In the genomic region with DNA sequence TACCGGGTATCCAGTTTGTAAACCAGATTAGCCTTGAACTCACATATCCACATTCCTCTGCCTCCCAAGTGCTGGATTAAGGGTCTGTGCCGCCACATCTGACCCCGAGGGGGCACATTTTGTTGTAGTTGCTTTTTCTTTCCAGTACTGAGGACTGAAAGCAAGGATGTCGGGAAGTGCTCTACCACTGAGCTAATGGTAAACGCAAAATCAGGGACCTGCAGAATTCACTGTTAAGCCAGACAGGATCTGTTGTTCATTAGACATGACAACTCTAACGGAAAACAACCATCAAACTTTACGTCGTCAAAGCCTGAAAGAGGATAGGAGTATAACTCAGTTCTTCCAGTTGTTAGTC, we compare ENCODE assay signal across 7 mouse cellular contexts. TPM values are rescaled to one million over a fixed set of nuclear protein-coding genes. Genes with fewer than 3 reads are reported as not detected.
A peak's percentile ranks its signal among the peaks of the same experiment; 100 is the strongest.
DNase-seq lines count a peak whose midpoint lies in the region; ATAC-seq lines count a peak whose summit lies in the region.

No protein-coding gene starts in this region.

- DNase-seq in right cerebral cortex, postnatal 10 days (ENCODE audit: low spot score in 2 of 2) = peak; percentile 42 to 57
- no peak for DNase-seq in right cerebral cortex, adult 2 months (ENCODE audit: low spot score in 2 of 2)
- no peak for DNase-seq in adrenal gland, adult 2 months
- DNase-seq in ovary, postnatal 36 days (ENCODE audit: low spot score) = no peak

- WGBS in midbrain, embryonic 16.5 days = 4% methylated on average over 8 of the region's 8 CpGs

- ATAC-seq in erythroblast, adult 5-6 weeks (replicated peaks; ENCODE audit: low FRiP score, poor library complexity, severe bottlenecking) = peak; percentile 45
- ATAC-seq in inflammation-experienced regulatory T-cells, adult 6 months = peak; percentile 69
- peak; percentile 79 for ATAC-seq in midbrain, embryonic 16.5 days

- H3K27ac ChIP-seq in midbrain, embryonic 16.5 days (ENCODE audit: low read length) = peak overlapping the region; percentile 94

- H3K4me3 ChIP-seq in midbrain, embryonic 16.5 days (ENCODE audit: low read depth, low read length) = peak overlapping the region; percentile 90

- H3K36me3 ChIP-seq in midbrain, embryonic 16.5 days (ENCODE audit: control insufficient read depth, insufficient read depth, low read length) = peaks cover 5% of the 10 kb centered on the region; the same call in 1 of the 2 replicates

- H3K4me2 ChIP-seq in midbrain, embryonic 16.5 days (ENCODE audit: low read length) = peak overlapping the region; percentile 69

- peak overlapping the region; percentile 92 for H3K9ac ChIP-seq in midbrain, embryonic 16.5 days (ENCODE audit: low read depth, low read length)

- H3K4me1 ChIP-seq in midbrain, embryonic 16.5 days (ENCODE audit: control insufficient read depth, insufficient read depth, low read length) = peaks cover 20% of the 10 kb centered on the region

- H3K9me3 ChIP-seq in midbrain, embryonic 16.5 days (replicated peaks; ENCODE audit: control insufficient read depth, low read length, poor library complexity, severe bottlenecking) = no peaks in the 10 kb centered on the region

- no peaks in the 10 kb centered on the region for H3K27me3 ChIP-seq in midbrain, embryonic 16.5 days (ENCODE audit: control insufficient read depth, insufficient read depth, low read depth, low read length)

RNA-seq across cellular contexts. Expression of a gene that starts 0.4 kb away (rescaled TPM):
- 61.7 and 91.3 TPM in 2 replicates for total RNA-seq in erythroblast, adult 5-6 weeks (2015; ENCODE audit: low replicate concordance)
- 37.2 and 37.7 TPM in 2 replicates for total RNA-seq in erythroblast, adult 5-6 weeks (2017; ENCODE audit: low replicate concordance)
- polyA plus RNA-seq in inflammation-experienced regulatory T-cells, adult 6 months (2017; shearing (Covaris generic)) = 100 to 1,000 TPM; 115 to 143 (median 119) TPM
- polyA plus RNA-seq in midbrain, embryonic 16.5 days (2015; fragmentation: Nextera tagmentation; extraction: Ambion mirVana) = 248 and 250 TPM in 2 replicates
- total RNA-seq in adrenal gland, adult 2 months (2021) = 100 to 1,000 TPM; 264 to 267 TPM
- polyA plus RNA-seq in adrenal gland, adult 2 months (2012; rRNA removed) = 28.9 and 36.0 TPM in 2 replicates

RNA-seq across cellular contexts. Expression of a gene that starts 39.1 kb away (rescaled TPM):
- total RNA-seq in erythroblast, adult 5-6 weeks (2015; ENCODE audit: low replicate concordance) = not detected in 2 replicates
- not detected in 2 replicates for total RNA-seq in erythroblast, adult 5-6 weeks (2017; ENCODE audit: low replicate concordance)
- 1 to 10 TPM in 2 of 3 experiments, under 1 TPM in 1; 0.65 to 1.7 (median 1.2) TPM for polyA plus RNA-seq in inflammation-experienced regulatory T-cells, adult 6 months (2017; shearing (Covaris generic))
- polyA plus RNA-seq in midbrain, embryonic 16.5 days (2015; fragmentation: Nextera tagmentation; extraction: Ambion mirVana) = 42.6 and 55.6 TPM in 2 replicates
- 1 to 10 TPM; 1.6 to 1.9 TPM for total RNA-seq in adrenal gland, adult 2 months (2021)
- polyA plus RNA-seq in adrenal gland, adult 2 months (2012; rRNA removed) = 13.8 and 19.6 TPM in 2 replicates

RNA-seq across cellular contexts. Expression of a gene that starts 58.0 kb away (rescaled TPM):
- 1.7 and 5.8 TPM in 2 replicates for total RNA-seq in erythroblast, adult 5-6 weeks (2015; ENCODE audit: low replicate concordance)
- total RNA-seq in erythroblast, adult 5-6 weeks (2017; ENCODE audit: low replicate concordance) = 2.8 TPM in 2 replicates
- polyA plus RNA-seq in inflammation-experienced regulatory T-cells, adult 6 months (2017; shearing (Covaris generic)) = 10 to 100 TPM; 44.8 to 51.0 (median 45.0) TPM
- polyA plus RNA-seq in midbrain, embryonic 16.5 days (2015; fragmentation: Nextera tagmentation; extraction: Ambion mirVana) = 61.6 and 62.6 TPM in 2 replicates
- 10 to 100 TPM; 30.0 to 31.2 TPM for total RNA-seq in adrenal gland, adult 2 months (2021)
- 15.6 and 20.2 TPM in 2 replicates for polyA plus RNA-seq in adrenal gland, adult 2 months (2012; rRNA removed)

RNA-seq across cellular contexts. Expression of a gene that starts 58.1 kb away (rescaled TPM):
- total RNA-seq in erythroblast, adult 5-6 weeks (2015; ENCODE audit: low replicate concordance) = 36.2 and 37.3 TPM in 2 replicates
- total RNA-seq in erythroblast, adult 5-6 weeks (2017; ENCODE audit: low replicate concordance) = 28.0 and 29.0 TPM in 2 replicates
- polyA plus RNA-seq in inflammation-experienced regulatory T-cells, adult 6 months (2017; shearing (Covaris generic)) = 100 to 1,000 TPM; 108 to 135 (median 118) TPM
- 206 and 208 TPM in 2 replicates for polyA plus RNA-seq in midbrain, embryonic 16.5 days (2015; fragmentation: Nextera tagmentation; extraction: Ambion mirVana)
- 100 to 1,000 TPM; 337 to 401 TPM for total RNA-seq in adrenal gland, adult 2 months (2021)
- polyA plus RNA-seq in adrenal gland, adult 2 months (2012; rRNA removed) = 176 and 178 TPM in 2 replicates

Comparison
In these comparisons a context has a peak if more than half of its experiments do, and no peak if none do; other contexts are left out.
1. DNase-seq: peak in right cerebral cortex, postnatal 10 days (2 of 2); none in right cerebral cortex, adult 2 months (0 of 2), adrenal gland, adult 2 months (single experiment) and ovary, postnatal 36 days (single experiment).
2. Peak in every context shown above with its lines, with median percentiles within 50 percentile points of each other: ATAC-seq.